Mouse (Mus musculus) forebrain, postnatal 0 days (tissue): ENCODE measurements at regions not wholly inside any gene's neighbourhood (a gene's known extent, or its start where the extent isn't known, plus 50 kb on each side); places are given as distances from the start of the nearest gene placed in this dataset.
"Not testable (repeated sequence)": the region's sequence is repeated elsewhere in the genome, so short reads cannot be mapped to it uniquely, and the experiment has no call there.

Experiments used
- ATAC-seq: fragments of 200-750 bp; cut with Nextera tagmentation; 2 replicates; pipeline ENCODE4 v1.8.0; 2017; ENCODE audit warnings: mild to moderate bottlenecking, moderate library complexity
- DNase-seq: peaks from one replicate; pipeline ENCODE4 v3.0.0-alpha.2; 2015
- H3K27ac ChIP-seq: fragments of 300-500 bp; sonication (generic); 2 replicates; pipeline ENCODE4 v1.5.1; 2014; ENCODE audit warnings: low read depth, mild to moderate bottlenecking, antibody characterized with exemption, low read length, moderate library complexity, mixed read lengths
- H3K27me3 ChIP-seq: fragments of 300-500 bp; sonication (generic); 2 replicates; pipeline ENCODE4 v1.6.1; 2014; ENCODE audit warnings: mild to moderate bottlenecking, low read length, mixed read lengths; ENCODE audit not compliant: insufficient read depth
- H3K36me3 ChIP-seq: fragments of 300-500 bp; sonication (generic); 2 replicates; pipeline ENCODE4 v1.6.1; 2014; ENCODE audit warnings: mild to moderate bottlenecking, moderate library complexity; ENCODE audit not compliant: insufficient read depth
- H3K4me1 ChIP-seq: fragments of 300-500 bp; sonication (generic); 2 replicates; pipeline ENCODE4 v1.6.1; 2014; ENCODE audit warnings: antibody characterized with exemption; ENCODE audit not compliant: insufficient read depth
- H3K4me2 ChIP-seq: fragments of 300-500 bp; sonication (generic); 2 replicates; pipeline ENCODE4 v1.6.1; 2014; ENCODE audit warnings: low read depth, mild to moderate bottlenecking, moderate library complexity
- H3K4me3 ChIP-seq: fragments of 300-500 bp; sonication (generic); 2 replicates; pipeline ENCODE4 v1.5.1; 2014; ENCODE audit warnings: low read depth, low read length, mixed read lengths
- H3K9ac ChIP-seq: fragments of 300-500 bp; sonication (generic); 2 replicates; pipeline ENCODE4 v1.6.1; 2014; ENCODE audit warnings: mild to moderate bottlenecking
- H3K9me3 ChIP-seq: fragments of 300-500 bp; sonication (generic); 2 replicates; pipeline ENCODE4 v1.6.1; 2016; ENCODE audit warnings: low read length
- CTCF ChIP-seq: sonication (generic); IDR thresholded peaks from 2 replicates; pipeline ENCODE4 v1.5.1; 2016; ENCODE audit warnings: antibody characterized with exemption, control low read depth, low read depth
- WGBS: fragments of 180-500 bp; shearing (Covaris S2); extraction: QIAGEN DNeasy Blood & Tissue Kit; methylation state at CpG from one replicate; pipeline ENCODE4 v1.1.7; 2014; 5-methylcytosine and 5-hydroxymethylcytosine counted together

GRCm38 (mm10) chr6:37643176-37643575 is 113.2 kb downstream of the Akr1d1 start:
- WGBS = 9% methylated on average over 4 of the region's 4 CpGs
- Histone ChIP-seq H3K27ac (no peak overlapping the region), H3K9me3 (no peaks in the 10 kb centered on the region), H3K27me3 (no peaks in the 10 kb centered on the region), H3K4me1 (peaks cover 3% of the 10 kb centered on the region; the same call in 1 of the 2 replicates), H3K4me2 (peak overlapping the region; percentile 42), H3K9ac (peak overlapping the region; percentile 41; the same call in 1 of the 2 replicates), H3K36me3 (no peaks in the 10 kb centered on the region), H3K4me3 (no peak overlapping the region)
- no peak for TF ChIP-seq CTCF
- DNase-seq (peak; percentile 1), ATAC-seq (peak; percentile 53; the same call in 1 of the 2 replicates)

- no peak overlapping the region for H3K4me2 ChIP-seq
- H3K4me1 ChIP-seq = peaks cover 3% of the 10 kb centered on the region; the same call in 1 of the 2 replicates
- peak overlapping the region; percentile 18; the same call in 1 of the 2 replicates for H3K9ac ChIP-seq
Measured at GRCm38 (mm10) chr6:37643718-37644117, 113.7 kb downstream of the Akr1d1 start.

GRCm38 (mm10) chr6:37645551-37645950 is 115.6 kb downstream of the Akr1d1 start:
- no peaks in the 10 kb centered on the region for H3K9me3 ChIP-seq
- no peaks in the 10 kb centered on the region for H3K27me3 ChIP-seq
- no peak overlapping the region for H3K9ac ChIP-seq
- H3K4me2 ChIP-seq = no peak overlapping the region
- TF ChIP-seq CTCF = no peak
- ATAC-seq (no peak), DNase-seq (no peak)
- peaks cover 3% of the 10 kb centered on the region; the same call in 1 of the 2 replicates for H3K4me1 ChIP-seq
- 79% methylated on average over 14 of the region's 14 CpGs for WGBS
- no peak overlapping the region for H3K4me3 ChIP-seq
- H3K36me3 ChIP-seq = no peaks in the 10 kb centered on the region
- H3K27ac ChIP-seq = no peak overlapping the region

More at GRCm38 (mm10) chr6:37643718-37644117, 113.7 kb downstream of the Akr1d1 start:
- WGBS = 29% methylated on average over 2 of the region's 2 CpGs
- Histone ChIP-seq H3K4me3 (no peak overlapping the region), H3K27me3 (no peaks in the 10 kb centered on the region), H3K9me3 (no peaks in the 10 kb centered on the region), H3K36me3 (no peaks in the 10 kb centered on the region), H3K27ac (peak overlapping the region; percentile 67)
- peak; percentile 53 for ATAC-seq
- peak; percentile 53 for DNase-seq
- TF ChIP-seq CTCF = no peak

GRCm38 (mm10) chr6:37657300-37657699 is 127.3 kb downstream of the Akr1d1 start:
- H3K27ac ChIP-seq, H3K36me3 ChIP-seq, H3K4me2 ChIP-seq, H3K27me3 ChIP-seq, H3K4me3 ChIP-seq, ATAC-seq, H3K9ac ChIP-seq, DNase-seq, H3K4me1 ChIP-seq, H3K9me3 ChIP-seq: not testable (repeated sequence)
- 98% methylated on average over 3 of the region's 3 CpGs for WGBS

- Histone ChIP-seq H3K4me3 (no peak overlapping the region), H3K36me3 (no peaks in the 10 kb centered on the region), H3K4me2 (no peak overlapping the region), H3K27ac (no peak overlapping the region), H3K27me3 (no peaks in the 10 kb centered on the region), H3K4me1 (no peaks in the 10 kb centered on the region), H3K9ac (no peak overlapping the region), H3K9me3 (no peaks in the 10 kb centered on the region)
- peak; percentile 18 for DNase-seq
- no peak for ATAC-seq
- WGBS = 18% methylated on average over 6 of the region's 6 CpGs
- TF ChIP-seq CTCF = no peak
Measured at GRCm38 (mm10) chr6:37658021-37658650, 128.2 kb downstream of the Akr1d1 start.

- H3K9me3 ChIP-seq = no peaks in the 10 kb centered on the region
- no peak for TF ChIP-seq CTCF
- ATAC-seq (no peak), DNase-seq (no peak)
- no peaks in the 10 kb centered on the region for H3K27me3 ChIP-seq
- H3K4me3 ChIP-seq = no peak overlapping the region
- no peak overlapping the region for H3K9ac ChIP-seq
- H3K4me2 ChIP-seq = no peak overlapping the region
- no peak overlapping the region for H3K27ac ChIP-seq
- 75% methylated on average over 2 of the region's 2 CpGs for WGBS
- H3K36me3 ChIP-seq = no peaks in the 10 kb centered on the region
- no peaks in the 10 kb centered on the region for H3K4me1 ChIP-seq
Measured at GRCm38 (mm10) chr6:37662747-37663146, 132.8 kb downstream of the Akr1d1 start.

- Histone ChIP-seq H3K4me1 (no peaks in the 10 kb centered on the region), H3K9me3 (no peaks in the 10 kb centered on the region), H3K27me3 (no peaks in the 10 kb centered on the region), H3K36me3 (no peaks in the 10 kb centered on the region), H3K4me2 (no peak overlapping the region), H3K9ac (no peak overlapping the region), H3K4me3 (no peak overlapping the region), H3K27ac (no peak overlapping the region)
- DNase-seq (no peak), ATAC-seq (no peak)
- 95% methylated on average over 5 of the region's 5 CpGs for WGBS
- TF ChIP-seq CTCF = no peak
Measured at GRCm38 (mm10) chr6:37665576-37665975, 135.6 kb downstream of the Akr1d1 start.
